Mouse (Mus musculus) neutrophil, adult 65 days (primary cell): ENCODE data around the gene Cpn1. TPM values are rescaled to one million over a fixed set of nuclear protein-coding genes. Genes with fewer than 3 reads are reported as not detected.

Experiments used
- total RNA-seq: library from RNA; stranded (reverse); gene quantifications from 2 replicates; pipeline ENCODE4 v1.2.4, GENCODE M21; 2023

Gene Cpn1
- not detected in 2 replicates for total RNA-seq

GRCm38 (mm10) chr19:43986069-43986794 lies at the start of gene Cpn1:
TSS of gene Cpn1 (minus strand) at chr19:43986556.

GRCm38 (mm10) chr19:44028972-44029371 lies 42.6 kb upstream of the Cpn1 start, which contains the start of gene Cyp2c23:
TSS of gene Cyp2c23 (minus strand) at chr19:44029208.

GRCm38 (mm10) chr19:43939769-43940689 lies 46.3 kb downstream of the Cpn1 start, which contains the start of gene Dnmbp:
TSS of gene Dnmbp (minus strand) at chr19:43940191.

Other genes starting within 250 kb of the Cpn1 start
- gene Cutc, start 233.6 kb downstream of the Cpn1 start, total RNA-seq: 5.2 and 6.4 TPM in 2 replicates
- gene Cox15, start 233.6 kb downstream of the Cpn1 start, total RNA-seq: 8.6 and 20.5 TPM in 2 replicates
- 0.54 and 0.66 TPM in 2 replicates for gene Abcc2, start 204.4 kb downstream of the Cpn1 start, total RNA-seq
- gene Dnmbp, start 46.4 kb downstream of the Cpn1 start, total RNA-seq: 19.9 and 26.2 TPM in 2 replicates
- gene Cyp2c23, start 42.7 kb upstream of the Cpn1 start, total RNA-seq: not detected in 2 replicates
- 25.5 and 27.4 TPM in 2 replicates for gene Erlin1, start 83.2 kb upstream of the Cpn1 start, total RNA-seq
- 41.3 and 56.6 TPM in 2 replicates for gene Chuk, start 120.9 kb upstream of the Cpn1 start, total RNA-seq
- 8.1 and 12.4 TPM in 2 replicates for gene Cwf19l1, start 149.3 kb upstream of the Cpn1 start, total RNA-seq
- 56.9 and 64.7 TPM in 2 replicates for gene Bloc1s2, start 159.9 kb upstream of the Cpn1 start, total RNA-seq
- not detected in 2 replicates for gene Pkd2l1, start 205.9 kb upstream of the Cpn1 start, total RNA-seq
- not detected in 2 replicates for gene Scd3, start 216.7 kb upstream of the Cpn1 start, total RNA-seq